Mouse (Mus musculus) spleen, postnatal 14 days (tissue): ENCODE results near the gene Lama4.

Experiments used
- DNase-seq, 2 experiments: peaks; one replicate each; pipeline ENCODE4 v3.0.0; 2021 to 2022; ENCODE audit warnings: low spot score in 2 of 2

Lama4 gene

GRCm38 (mm10) chr10:38994719-38995450 is 29.6 kb downstream of the Lama4 start:
- DNase-seq: no peak

- DNase-seq: no peak
These were observed 30.6 kb downstream of the Lama4 start for GRCm38 (mm10) chr10:38995896-38996295.

DNA sequence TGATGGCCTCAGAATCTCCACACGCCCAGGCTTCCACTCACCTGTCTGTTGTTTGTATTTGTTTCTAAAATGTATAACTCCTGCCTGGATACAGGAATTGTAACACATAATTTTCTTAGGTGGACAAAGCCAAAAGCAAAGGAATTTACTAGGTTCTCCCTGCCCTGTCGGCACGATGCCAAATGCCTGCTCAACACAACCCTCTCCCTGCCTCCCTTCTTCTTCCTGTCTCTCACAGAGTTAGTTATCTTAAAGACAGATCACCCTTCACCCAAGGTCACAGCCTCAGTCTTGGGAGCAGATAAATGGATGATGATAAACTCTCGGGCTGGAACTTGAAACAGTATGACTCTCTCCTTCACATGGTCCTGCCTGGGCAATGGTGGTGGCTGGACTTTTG is 35.6 kb downstream of the Lama4 start:
- no peak for DNase-seq

DNA sequence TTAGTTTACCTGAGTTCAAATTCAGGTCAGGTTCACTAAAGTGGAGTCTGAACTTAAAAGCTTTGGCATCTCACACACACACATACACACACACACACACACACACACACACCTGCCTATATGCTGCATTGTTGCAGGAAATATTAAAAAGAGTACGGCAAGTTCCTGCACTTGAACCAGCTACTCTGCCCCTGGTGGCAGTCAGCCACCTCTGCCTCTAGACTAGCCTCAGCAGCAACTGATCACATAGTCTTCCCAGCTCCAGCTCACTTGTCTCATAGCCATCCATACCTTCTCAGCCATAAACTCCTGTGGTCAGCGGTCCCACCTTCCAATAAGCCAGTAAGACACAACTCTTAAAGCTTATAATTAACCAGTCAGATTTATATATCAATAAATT is 37.2 kb downstream of the Lama4 start:
- no peak for DNase-seq

GRCm38 (mm10) chr10:39003520-39003919 is 38.2 kb downstream of the Lama4 start:
- DNase-seq: no peak

DNA sequence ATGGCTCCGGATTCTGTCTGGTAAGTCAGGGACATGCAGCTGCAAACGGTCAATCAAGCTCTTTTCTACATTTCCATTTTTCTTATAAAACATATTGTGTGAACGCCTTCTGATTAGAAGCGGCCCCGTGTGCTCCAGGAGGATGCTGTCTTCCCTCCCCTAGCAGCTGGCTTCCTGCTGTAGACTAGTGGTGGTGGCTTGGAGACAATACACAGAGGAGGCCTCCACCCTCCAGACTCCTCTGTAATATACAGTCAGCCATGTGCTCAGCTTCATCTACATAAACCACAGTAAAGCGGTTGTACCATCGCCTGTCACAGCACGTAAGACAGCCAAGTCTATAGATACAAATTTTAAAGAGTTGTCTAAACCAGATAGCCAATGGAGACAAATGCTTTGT is 40.2 kb downstream of the Lama4 start:
- no peak for DNase-seq

GRCm38 (mm10) chr10:39006433-39007105 is 41.3 kb downstream of the Lama4 start:
- DNase-seq: no peak

GRCm38 (mm10) chr10:39014836-39015235 is 49.5 kb downstream of the Lama4 start:
- no peak for DNase-seq

DNA sequence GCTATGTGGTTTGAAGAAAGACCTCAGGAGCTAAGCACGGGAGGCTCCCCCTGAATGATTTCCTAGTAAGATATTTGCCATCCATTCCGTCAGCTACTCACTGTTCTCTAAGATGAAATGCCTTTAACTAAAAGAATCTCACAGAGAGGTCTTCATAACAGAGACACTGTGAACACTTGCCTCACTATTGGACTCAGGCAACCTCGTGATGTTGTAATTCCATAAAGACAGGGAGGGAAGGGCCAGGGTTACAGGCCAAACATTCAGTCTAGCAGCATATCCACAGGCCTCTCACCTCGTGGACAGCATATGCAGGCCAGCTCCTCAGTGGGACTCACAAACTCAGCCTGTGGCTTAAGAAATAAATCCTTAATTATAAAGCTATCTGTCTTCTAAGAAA is 52.7 kb downstream of the Lama4 start:
- DNase-seq: no peak

DNA sequence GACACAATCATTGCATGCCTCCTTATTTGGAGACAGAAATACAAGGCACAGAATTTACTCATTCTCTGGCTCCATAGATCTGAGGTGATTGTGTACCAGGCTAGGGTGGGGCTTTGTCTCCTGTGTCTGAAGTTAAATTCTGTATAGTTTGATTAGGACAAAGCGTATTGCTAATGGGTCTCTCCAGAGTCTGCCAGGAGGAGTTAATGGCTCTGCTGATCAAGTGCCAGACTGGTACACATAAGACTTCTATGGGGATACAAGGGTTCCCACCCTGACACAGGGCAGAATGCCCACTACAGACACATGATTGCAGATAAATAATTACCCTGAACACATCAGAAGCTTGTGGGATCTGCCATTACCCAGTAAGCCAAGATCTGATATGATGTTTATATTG is 53.3 kb downstream of the Lama4 start:
- no peak for DNase-seq

- no peak for DNase-seq
These were observed 58.4 kb downstream of the Lama4 start for GRCm38 (mm10) chr10:39023618-39024256.

GRCm38 (mm10) chr10:39026529-39026928 is 61.2 kb downstream of the Lama4 start:
- no peak for DNase-seq

- DNase-seq: no peak
These were observed 61.7 kb downstream of the Lama4 start for GRCm38 (mm10) chr10:39027058-39027457.

DNA sequence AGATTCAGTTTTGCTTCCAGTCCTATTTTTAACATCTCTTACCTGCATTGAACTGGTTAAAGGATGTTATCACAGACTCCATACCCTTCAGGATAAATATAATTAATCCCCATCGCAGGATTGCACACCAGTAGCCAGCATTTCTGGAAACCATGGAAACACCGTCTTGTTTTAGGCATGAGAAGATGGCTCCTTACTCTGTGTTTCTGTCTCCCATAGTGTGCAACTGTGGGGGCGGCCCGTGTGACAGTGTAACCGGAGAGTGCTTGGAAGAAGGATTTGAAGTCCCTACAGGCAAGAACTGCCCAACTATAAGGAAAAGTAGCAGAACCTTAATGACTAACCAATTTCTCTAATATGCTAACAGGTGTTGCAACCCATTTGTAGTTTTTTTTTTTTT is 63.1 kb downstream of the Lama4 start:
- DNase-seq: no peak

DNA sequence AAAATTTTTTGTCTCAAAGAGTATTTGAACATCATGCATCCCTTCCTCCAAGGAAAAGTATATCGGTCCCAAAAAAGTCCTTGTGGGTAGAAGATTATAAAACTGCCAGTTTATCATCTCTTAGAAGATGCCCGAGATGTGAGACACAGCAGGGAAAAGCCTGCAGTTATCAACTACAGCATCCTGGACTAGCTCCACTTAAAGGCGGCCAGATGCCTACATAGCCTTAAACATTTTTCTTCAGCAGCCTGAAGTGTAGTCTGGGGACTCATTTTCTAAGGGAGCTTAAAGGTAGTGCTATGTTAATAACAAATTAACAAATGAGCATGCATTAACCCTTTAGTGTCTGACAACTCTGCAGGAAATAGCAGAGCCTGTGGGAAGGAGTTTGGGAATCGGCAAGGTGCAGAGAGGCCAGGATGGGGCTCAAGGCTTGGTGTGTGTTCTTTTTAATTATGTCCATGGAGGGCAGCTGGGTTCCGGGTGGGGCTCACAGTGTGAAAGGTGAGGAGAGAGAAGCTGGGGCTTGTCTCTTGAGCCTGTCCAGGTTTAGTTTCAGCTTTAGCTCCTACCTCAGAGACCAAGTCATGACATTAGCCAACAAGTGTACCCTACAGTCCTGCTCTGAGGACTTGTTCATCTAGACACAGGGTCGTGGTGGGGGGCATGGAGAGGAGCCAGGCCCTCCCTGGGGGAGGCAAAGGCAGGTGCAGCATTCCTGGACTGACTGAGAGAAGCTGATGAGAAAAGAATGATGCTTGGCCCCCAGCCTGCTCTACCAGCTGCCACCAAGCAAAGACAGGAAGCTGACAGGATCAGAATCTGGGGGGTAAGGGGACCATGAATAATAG is 64.2 kb downstream of the Lama4 start:
- no peak for DNase-seq

DNA sequence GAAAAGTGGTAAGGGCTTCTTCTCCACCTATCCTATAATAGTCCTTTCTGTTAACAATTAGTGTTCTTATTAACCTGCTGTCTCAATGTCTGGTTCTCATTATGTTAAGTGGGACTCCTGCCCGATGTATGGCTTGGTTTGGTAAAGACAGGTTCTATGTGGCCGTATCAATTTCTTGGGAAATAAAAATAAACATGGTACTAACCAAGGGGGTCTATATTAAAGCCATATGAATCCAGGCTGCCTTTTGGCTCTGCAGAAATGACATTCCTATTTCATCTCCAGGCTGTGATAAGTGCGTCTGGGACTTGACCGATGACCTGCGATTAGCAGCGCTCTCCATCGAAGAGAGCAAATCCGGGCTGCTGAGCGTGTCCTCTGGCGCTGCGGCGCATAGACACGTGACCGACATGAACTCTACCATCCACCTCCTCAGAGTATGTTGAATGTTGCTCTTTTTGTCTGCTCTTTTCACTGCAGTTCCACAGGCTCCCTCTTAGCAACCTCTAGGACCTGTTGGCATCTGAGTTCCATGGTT is 64.9 kb downstream of the Lama4 start:
- no peak for DNase-seq

DNA sequence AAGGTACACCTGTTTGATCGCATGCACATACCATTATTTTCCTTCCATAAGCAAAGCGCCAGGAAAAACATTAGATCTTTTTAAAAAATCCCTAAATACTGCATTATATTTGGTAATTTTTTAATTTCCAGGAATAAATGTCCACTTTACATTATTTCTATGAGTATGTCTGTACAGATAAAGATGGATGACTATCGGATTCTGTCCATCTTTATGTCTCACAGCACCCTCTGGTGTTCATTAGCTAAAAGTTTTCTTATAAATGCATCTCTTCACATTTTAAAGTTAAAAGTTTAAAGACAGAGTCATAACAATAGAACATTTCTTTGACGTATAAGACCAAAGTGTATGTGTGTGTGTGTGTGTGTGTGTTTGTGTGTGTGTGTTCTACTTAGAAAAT is 74.2 kb downstream of the Lama4 start:
- DNase-seq: no peak

GRCm38 (mm10) chr10:39040026-39040425 is 74.7 kb downstream of the Lama4 start:
- no peak for DNase-seq

DNA sequence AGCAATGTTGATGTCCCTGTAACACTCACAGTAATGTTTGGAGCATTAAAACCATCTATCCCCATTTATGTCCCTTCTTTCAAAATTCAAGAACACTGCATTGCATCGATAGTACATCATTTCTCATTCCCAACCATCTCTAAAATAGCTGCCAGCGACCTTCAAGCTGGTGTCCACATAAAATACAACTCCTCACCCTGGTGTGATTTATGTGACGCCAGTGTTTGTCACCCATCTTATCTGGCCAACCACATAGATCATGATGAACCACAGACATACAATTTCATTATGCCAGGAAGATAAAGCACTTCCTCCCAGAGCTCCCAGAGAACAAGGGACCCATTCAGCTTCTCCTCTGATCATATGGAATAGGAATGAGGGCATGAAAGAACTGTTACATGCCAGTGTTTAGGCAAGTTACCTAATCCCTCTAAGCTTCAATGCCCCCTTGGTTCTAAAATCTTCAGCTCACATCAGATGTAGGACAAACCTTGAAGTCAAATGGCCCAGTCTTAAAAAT is 79.2 kb downstream of the Lama4 start:
- DNase-seq: no peak

GRCm38 (mm10) chr10:39045111-39045510 is 79.8 kb downstream of the Lama4 start:
- no peak for DNase-seq

DNA sequence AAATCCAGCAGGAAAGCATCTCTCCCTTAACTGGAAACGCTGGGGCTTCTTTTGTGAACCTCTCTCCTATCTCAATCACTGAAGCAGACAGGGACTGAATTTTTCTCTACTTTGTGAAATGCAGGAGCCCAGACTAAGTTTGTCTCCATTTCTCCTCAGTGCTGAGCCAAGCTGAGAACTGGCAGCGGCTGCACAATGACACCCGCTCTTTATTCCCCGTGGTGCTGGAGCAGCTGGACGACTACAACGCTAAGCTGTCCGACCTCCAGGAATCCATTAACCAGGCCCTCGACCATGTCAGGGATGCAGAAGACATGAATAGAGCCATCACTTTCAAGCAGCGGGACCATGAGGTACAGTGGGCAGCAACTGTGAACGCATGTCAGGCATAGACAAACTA is 82.5 kb downstream of the Lama4 start:
- no peak for DNase-seq
